Mouse (Mus musculus) B cell, adult 2 months (primary cell): ENCODE measurements around the gene Jarid2.
A peak's percentile ranks its signal among the peaks of the same experiment; 100 is the strongest.
"Not testable (repeated sequence)": the region's sequence is repeated elsewhere in the genome, so short reads cannot be mapped to it uniquely, and the experiment has no call there.

ENCODE experiments used
- DNase-seq, 2 experiments: peaks; one replicate each; pipeline ENCODE4 v3.0.0; 2022

Gene Jarid2

GRCm38 (mm10) chr13:44729424-44729971 lies at the start of gene Jarid2:
Gene Jarid2 (plus strand): TSS chr13:44729474.
- DNase-seq: peak; percentile 45 to 47

GRCm38 (mm10) chr13:44681051-44681450 lies 48.2 kb upstream of the Jarid2 start:
- DNase-seq: no peak

DNA sequence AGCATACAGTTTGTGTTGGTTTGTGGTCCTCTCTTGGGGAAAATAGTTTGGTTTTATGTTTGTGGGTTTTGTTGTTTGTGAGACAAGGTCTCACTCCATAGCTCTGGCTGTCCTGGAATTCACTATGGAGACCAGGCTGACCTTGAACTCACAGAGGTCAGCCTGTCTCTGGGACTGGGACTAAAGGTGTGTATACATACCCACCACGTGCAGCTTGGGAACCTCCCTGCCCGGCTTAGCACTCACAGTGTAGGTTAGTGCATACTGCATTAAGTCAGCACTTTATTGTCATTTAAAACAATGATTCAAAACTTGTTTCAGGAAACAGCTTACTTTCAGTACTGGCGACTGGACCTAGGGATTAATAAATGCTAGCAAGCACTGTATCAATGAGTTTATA lies 41.1 kb upstream of the Jarid2 start:
- no peak for DNase-seq

DNA sequence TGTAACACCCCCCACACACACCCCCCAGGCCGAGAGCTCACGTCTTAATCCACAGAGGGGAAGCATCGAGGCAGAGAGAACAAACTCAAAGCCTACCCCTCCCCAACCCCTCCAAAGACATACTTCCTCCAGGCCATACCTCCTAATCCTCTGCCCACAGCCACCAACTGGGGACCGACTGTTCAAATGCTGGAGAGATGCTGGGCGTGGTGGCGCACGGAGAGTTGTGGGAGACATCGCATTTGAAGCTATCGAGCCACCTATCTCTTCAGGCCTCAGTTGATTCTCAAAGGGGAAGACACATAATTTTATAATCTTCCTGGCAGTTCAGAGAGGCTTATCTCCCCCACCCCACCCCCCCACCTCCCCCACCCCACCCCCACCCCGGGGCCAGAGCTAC lies 31.6 kb upstream of the Jarid2 start:
- DNase-seq: no peak

DNA sequence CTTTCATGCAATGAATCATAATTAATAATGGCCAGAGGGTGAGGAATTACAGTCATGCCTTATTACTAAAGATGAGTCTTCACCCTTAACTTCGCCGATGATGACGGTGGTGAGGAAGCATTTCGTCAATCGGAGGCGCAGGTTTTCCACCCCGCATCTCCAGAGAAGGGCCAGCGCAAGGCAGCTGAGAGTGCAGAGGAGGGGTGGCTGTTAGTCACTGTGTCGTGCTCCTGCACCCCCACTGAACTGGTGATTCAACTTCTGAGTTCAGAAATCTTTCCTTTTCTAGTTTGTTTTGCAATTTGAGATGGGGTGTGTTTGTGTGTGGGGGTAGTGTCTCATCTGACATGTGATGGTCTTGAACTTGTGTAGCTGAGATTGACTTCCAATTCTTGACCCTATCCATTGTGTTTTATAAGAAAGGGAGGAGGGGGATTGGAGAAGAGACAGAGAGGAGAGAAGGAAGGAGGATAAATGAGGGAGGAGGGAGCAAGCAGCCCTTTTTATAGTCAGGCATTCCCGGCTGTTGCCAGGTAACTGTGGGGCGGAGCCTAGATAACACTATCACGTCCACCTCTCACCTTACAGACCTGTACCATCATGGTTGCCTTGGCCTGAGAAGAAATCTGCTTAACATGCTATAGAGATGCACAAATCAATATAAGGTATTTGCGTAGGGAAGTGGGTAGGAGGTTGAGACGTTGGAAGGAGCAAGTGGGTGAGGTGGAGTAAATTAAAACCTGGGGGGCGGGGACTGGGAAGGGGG lies 25.1 kb upstream of the Jarid2 start:
- DNase-seq: no peak

- no peak for DNase-seq
Observed at GRCm38 (mm10) chr13:44705031-44705742, 24.1 kb upstream of the Jarid2 start.

- no peak for DNase-seq
Observed at GRCm38 (mm10) chr13:44705743-44706044, 23.6 kb upstream of the Jarid2 start.

GRCm38 (mm10) chr13:44706206-44706915 lies 22.9 kb upstream of the Jarid2 start:
- no peak for DNase-seq

- peak in 1 of 2 experiments; percentile 20 for DNase-seq
Observed at GRCm38 (mm10) chr13:44707176-44707575, 22.1 kb upstream of the Jarid2 start.

DNA sequence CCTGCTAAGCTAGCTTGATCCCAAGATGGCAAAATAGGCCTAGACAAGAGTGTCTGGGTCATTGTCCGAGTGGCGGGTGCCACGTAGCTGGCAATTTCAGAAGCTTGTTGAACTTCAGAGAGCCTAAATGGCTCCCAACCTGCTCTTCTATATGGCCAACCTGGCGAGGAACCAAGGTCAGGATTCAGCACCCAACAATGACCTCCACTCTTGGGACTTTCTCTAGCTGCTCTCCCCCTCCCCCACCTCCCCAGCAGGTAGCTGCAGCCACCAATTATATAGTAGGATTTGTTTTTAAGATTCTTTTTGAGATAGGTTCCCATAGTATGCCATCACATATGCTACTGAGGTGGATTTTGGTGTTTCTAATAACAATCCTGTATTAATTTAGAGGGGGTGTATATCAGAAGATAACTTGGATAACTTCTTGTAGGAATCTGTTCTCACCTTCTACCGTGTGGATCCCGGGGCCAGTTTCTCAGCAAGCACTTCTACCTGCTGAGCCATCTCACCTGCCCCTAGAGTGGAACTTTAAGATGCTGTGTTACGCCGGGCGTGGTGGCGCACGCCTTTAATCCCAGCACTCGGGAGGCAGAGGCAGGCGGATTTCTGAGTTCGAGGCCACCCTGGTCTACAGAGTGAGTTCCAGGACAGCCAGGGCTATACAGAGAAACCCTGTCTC lies 20.8 kb upstream of the Jarid2 start:
- no peak for DNase-seq

DNA sequence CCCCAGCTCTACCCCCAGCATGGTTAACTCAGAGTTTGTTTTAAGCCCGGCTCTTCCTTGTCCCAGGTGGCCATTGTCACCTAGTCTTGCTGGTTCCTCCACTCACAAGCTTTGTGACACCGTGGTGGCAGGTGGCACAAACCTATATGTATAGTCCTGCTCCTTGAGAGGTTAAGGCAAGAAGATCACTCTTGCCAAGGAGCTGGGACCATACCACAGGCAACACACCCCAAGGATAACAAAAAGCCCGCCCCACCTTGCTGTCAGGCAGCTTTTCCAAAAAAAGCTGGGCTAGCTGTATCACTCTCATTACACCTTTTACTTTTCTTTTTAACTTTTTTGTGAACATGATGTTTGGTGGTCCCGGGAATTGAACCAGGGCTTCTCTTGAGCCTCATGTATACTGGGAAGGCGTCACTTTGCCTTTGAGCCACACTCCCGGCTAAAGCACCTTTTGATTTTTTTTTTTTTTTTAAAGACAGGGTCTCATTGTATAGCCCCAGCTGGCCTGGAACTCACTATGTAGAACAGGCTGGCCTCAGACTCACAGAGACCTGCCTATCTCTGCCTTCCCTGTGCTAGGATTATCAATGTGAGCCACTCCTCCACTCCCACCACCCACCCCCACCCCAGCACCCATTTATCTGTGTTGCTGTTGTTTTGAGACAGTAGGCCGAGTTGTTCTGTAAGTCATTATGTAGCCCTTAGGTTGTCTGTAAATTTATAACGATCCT lies 19.4 kb upstream of the Jarid2 start:
- DNase-seq: no peak

DNA sequence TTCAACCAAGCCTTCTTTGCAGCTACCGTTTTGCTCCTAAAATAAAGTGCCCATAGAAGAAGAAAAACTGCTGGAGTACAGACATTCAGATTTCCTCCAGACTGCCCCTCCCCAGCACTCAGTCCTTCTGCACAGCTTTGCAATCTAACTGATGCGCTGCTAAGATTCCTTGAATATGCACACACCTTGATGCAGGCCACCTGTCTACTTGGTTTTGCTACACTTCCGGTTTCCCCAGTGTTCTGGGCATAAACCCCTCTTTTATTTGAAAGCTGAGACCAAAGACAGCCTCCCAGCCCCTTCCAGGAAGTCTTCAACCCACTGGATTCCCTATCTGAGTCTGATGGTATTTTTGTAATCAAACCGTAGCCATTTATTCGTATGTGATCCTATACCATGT lies 18.2 kb upstream of the Jarid2 start:
- DNase-seq: no peak

- DNase-seq: no peak
Observed at GRCm38 (mm10) chr13:44711882-44712281, 17.4 kb upstream of the Jarid2 start.

GRCm38 (mm10) chr13:44715187-44715885 lies 13.9 kb upstream of the Jarid2 start:
- DNase-seq: no peak

DNA sequence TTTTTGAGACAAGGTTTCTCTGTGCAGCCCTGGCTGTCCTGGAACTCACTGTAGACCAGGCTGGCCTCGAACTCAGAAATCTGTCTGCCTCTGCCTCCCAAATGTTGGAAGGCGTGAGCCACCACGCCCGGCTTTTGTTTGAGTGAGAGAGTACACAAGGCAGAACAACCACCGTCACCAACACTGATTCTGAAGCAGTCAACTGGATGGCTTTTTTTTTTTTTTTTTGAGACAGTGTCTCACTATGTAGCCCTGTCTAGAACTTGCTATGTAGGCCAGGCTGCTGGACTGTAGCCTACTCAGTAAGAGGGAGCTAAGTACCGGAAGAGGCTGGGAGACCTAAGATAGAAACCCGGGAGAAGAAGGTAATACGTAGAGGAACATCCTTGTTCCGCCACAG lies 11.4 kb upstream of the Jarid2 start:
- DNase-seq: no peak

GRCm38 (mm10) chr13:44718465-44718864 lies 10.8 kb upstream of the Jarid2 start:
- DNase-seq: not testable (repeated sequence)

DNA sequence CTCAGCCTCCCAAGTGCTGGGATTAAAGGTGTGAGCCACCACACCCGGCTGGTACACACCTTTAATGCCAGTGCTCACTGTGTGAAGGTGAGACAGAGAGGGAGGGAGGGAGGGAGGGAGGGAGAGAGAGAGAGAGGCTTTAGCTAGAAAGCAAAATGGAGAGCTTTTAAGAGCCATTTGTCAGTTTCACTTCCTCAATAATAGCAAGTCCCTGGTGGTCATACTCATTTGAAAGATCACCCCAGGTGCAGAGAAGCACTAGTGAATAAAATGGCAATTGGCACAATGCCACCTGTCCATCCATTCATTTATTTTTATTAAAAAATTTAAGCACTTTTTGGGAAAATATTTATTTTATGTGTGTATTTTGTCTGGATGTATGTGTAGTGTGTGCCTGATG lies 9.2 kb upstream of the Jarid2 start:
- DNase-seq: peak; percentile 38 to 50

GRCm38 (mm10) chr13:44721891-44722547 lies 7.3 kb upstream of the Jarid2 start:
- DNase-seq: peak in 1 of 2 experiments; percentile 17

DNA sequence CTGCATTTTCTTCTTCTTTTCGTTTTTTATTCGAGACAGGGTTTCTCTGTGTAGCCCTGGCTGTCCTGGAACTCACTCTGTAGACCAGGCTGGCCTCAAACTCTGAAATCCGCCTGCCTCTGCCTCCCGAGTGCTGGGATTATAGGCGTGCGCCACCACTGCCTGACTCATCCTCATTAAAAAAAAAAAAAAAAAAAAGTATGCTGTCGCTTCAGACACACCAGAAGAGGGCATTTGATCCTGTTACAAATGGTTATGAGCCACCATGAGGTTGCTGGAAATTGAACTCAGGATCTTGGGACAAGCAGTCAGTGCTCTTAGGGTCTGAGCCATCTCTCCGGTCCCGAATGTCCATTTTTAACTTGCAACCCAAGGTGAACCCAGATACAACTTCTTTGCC lies 5.8 kb upstream of the Jarid2 start:
- not testable (repeated sequence) for DNase-seq

DNA sequence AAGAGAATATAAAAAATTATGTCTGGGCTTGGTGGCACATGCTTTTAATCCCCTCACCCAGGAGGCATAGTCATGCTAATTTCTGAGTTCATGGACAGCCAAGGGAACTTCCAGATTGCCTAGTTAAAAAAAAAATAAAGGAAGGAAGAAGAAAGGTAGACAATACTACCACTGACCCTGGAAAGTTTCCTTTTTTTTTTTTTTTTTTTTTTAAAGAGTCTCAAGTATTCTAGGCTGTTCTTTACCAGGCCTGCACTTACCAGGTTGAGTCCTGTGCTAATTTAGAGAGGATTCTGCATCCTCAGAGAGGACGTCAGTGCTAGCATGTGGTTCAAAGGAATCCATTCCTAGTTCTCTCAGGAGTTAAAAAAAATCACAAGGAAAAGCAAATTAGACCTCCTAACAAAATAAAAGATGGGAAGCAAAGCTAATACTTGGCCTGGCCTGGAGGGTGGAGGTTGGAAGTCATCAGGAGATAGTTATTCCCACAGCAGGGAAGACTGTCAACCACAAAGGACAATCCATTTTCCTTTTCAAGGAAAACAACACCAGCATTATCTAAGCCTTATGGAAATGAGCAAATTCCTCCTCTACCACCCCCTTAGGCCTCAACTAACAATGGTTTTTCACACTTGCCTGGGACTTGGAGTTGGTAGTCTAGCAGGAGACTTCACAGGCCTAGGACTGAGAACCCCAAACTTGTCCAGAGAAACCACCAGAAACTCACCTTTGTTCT lies 961 bp upstream of the Jarid2 start:
- no peak for DNase-seq
